Mouse (Mus musculus): ENCODE measurements around the gene Olfr799. TPM values are rescaled to one million over a fixed set of nuclear protein-coding genes. Genes with fewer than 3 reads are reported as not detected.

Olfr799 gene
- not detected in 2 replicates for polyA plus RNA-seq (2015; fragmentation: Nextera tagmentation; extraction: Ambion mirVana)

DNA sequence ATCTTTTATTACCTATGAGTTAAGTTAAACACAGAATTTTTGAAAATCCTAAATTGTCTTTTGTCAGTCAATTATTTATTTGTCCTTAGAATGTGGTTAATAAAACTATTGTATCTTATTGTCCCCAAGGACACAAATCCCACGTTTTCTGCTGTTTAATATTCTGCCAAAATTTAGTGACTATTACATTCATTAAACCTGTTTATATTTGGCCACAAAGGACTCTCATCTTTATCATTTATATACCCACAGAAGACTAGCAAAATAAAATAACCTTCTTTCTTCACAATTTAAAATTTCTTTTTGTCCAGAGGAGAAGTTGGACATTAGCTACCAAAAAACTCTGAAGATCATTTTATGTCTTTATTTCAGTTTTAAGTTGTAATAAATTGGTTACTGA, at the start of gene Olfr799:
Olfr799 (plus strand) TSS at position 301 of the 400 bp plus-strand sequence.
- ATAC-seq (ENCODE audit: borderline replicate concordance, extremely low read depth, low FRiP score, low TSS enrichment), result no peak
- Histone ChIP-seq H3K4me3 (no peak within 1 kb of the TSS), H3K9ac (no peak within 1 kb of the TSS), H3K4me2 (no peak within 1 kb of the TSS), H3K27ac (no peak within 1 kb of the TSS), H3K4me1 (no peaks in the 10 kb centered on the region), H3K36me3 (no peaks in the 10 kb centered on the region), H3K27me3 (no peaks in the 10 kb centered on the region), H3K9me3 (no peaks in the 10 kb centered on the region)
- 15% methylated on average over 1 of the region's 1 CpGs for WGBS

DNA sequence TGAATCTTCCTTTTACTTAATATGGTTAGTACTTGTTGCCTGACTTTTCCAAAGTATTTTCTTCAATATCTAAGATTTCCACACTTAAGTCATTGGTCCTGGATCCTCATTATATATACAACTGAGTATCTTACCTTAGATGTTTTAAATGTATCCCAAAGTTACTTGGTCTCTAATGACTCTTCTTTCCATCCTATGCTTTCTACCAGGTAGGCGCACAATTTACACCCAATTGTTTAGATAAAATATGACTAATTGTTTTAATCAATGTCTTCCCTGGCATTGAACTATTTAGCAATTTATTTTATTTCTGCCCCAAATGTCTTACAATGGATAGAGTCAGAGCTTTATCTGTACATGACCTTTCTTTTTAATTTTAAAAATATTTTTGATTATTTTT, 24.8 kb upstream of the Olfr799 start, which contains the start of gene Olfr796:
Olfr796 (minus strand) TSS at position 101 of the 400 bp plus-strand sequence.
- Histone ChIP-seq H3K27ac (no peak within 1 kb of the TSS), H3K4me3 (no peak within 1 kb of the TSS), H3K36me3 (no peaks in the 10 kb centered on the region), H3K9ac (no peak within 1 kb of the TSS), H3K4me2 (no peak within 1 kb of the TSS), H3K27me3 (no peaks in the 10 kb centered on the region), H3K4me1 (no peaks in the 10 kb centered on the region), H3K9me3 (no peaks in the 10 kb centered on the region)
- 91% methylated on average over 1 of the region's 1 CpGs for WGBS
- ATAC-seq (ENCODE audit: borderline replicate concordance, extremely low read depth, low FRiP score, low TSS enrichment), result no peak

DNA sequence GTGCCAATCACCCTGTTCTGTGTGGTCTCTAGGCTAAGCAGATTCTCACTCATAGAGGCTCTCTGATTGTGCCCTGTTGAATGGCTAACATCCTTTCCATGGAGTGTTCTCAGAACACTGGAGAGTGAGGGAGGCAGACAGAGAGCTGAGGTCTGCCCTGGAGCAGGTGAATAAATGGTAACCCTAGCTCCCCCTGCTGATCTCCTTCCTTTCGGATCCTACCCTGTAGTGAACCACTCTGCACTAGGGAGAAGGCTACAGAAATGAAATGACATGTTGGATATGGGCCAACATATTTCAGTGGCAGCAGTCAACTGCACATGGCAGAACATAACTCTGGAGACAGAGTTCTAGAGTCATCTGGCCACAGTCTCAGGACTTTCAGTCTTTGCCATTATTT, 15.6 kb upstream of the Olfr799 start:
- no peaks in the 10 kb centered on the region for H3K36me3 ChIP-seq
- H3K27ac ChIP-seq, result no peak overlapping the region
- no peak overlapping the region for H3K4me3 ChIP-seq
- H3K4me1 ChIP-seq, result no peaks in the 10 kb centered on the region
- 15% methylated on average over 1 of the region's 1 CpGs for WGBS
- no peaks in the 10 kb centered on the region for H3K27me3 ChIP-seq
- no peak for ATAC-seq (ENCODE audit: borderline replicate concordance, extremely low read depth, low FRiP score, low TSS enrichment)
- no peak overlapping the region for H3K9ac ChIP-seq
- H3K4me2 ChIP-seq, result no peak overlapping the region
- no peaks in the 10 kb centered on the region for H3K9me3 ChIP-seq

DNA sequence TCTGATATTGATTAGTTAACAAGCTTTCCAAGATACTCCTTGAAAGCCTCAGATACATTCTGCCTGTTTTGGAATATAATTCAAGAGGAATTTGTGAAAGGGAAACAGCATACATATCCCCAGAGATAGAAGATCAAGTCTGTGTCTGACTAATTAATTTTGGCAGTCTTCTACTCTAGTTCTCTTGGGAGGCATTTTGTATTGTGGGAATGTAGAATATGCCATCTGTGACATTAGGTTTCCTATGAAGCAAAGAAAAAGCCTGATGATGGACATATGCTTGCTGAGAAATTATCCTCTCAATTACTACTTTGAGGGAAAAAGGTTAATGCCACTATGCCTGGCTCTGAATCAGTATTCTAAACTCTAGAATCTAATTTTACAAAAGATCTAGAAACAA, 14.0 kb upstream of the Olfr799 start:
- ATAC-seq (ENCODE audit: borderline replicate concordance, extremely low read depth, low FRiP score, low TSS enrichment), result no peak
- H3K27ac ChIP-seq, result no peak overlapping the region
- no peaks in the 10 kb centered on the region for H3K4me1 ChIP-seq

DNA sequence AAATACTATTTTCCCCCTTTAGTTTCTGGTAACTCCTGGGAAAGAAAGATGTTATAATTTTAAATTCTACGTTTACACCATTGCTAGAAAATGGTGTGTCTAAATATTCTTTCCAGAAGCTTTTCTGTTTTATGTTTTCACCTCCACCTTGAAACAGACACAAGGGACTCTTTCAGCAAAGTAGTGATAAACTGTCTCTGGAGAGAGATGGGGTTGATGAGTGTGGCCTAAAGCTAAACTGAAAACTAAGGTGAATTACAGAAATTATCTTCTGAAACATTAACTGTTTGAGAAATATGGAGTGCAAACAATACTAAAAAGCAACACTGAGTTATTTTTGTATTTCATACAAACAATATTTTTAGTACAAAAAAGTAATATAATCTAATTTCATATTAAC, 9.4 kb upstream of the Olfr799 start, which contains the start of gene Olfr798:
Olfr798 (minus strand) TSS at position 101 of the 400 bp plus-strand sequence.
- 73% methylated on average over 1 of the region's 1 CpGs for WGBS
- no peak for ATAC-seq (ENCODE audit: borderline replicate concordance, extremely low read depth, low FRiP score, low TSS enrichment)
- no peak within 1 kb of the TSS for H3K9ac ChIP-seq

More for the DNA sequence above, 14.0 kb upstream of the Olfr799 start:
- Histone ChIP-seq H3K27me3 (no peaks in the 10 kb centered on the region), H3K4me2 (no peak overlapping the region), H3K9me3 (no peaks in the 10 kb centered on the region), H3K36me3 (no peaks in the 10 kb centered on the region), H3K4me3 (no peak overlapping the region), H3K9ac (no peak overlapping the region)

DNA sequence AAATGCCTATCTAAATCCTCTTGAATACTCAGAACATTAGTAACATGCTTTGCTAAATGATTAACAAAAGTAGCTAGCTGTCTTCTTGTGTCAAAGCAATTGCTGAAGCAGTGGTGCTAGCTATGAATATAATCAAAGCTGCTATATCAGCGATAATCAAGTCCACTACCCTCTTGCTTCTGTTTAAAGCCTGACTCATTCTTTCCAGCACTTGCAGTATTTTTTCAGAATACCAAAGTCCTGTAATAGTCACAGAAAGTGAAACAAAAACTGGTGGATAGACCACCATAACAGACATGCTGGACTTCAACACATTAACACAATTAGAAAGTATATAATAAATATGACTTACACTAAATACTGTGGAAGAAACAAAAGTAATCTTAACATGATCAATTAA, 14.5 kb downstream of the Olfr799 start:
- no peak overlapping the region for H3K4me3 ChIP-seq
- ATAC-seq (ENCODE audit: borderline replicate concordance, extremely low read depth, low FRiP score, low TSS enrichment), result no peak
- no peaks in the 10 kb centered on the region for H3K36me3 ChIP-seq
- 80% methylated on average over 1 of the region's 1 CpGs for WGBS
- H3K9me3 ChIP-seq, result no peaks in the 10 kb centered on the region
- H3K27me3 ChIP-seq, result no peaks in the 10 kb centered on the region
- H3K4me1 ChIP-seq, result no peaks in the 10 kb centered on the region
- H3K9ac ChIP-seq, result no peak overlapping the region
- H3K27ac ChIP-seq, result no peak overlapping the region
- no peak overlapping the region for H3K4me2 ChIP-seq

More for the DNA sequence above, 9.4 kb upstream of the Olfr799 start, which contains the start of gene Olfr798:
- Histone ChIP-seq H3K4me1 (no peaks in the 10 kb centered on the region), H3K4me2 (no peak within 1 kb of the TSS), H3K27me3 (no peaks in the 10 kb centered on the region), H3K9me3 (no peaks in the 10 kb centered on the region), H3K27ac (no peak within 1 kb of the TSS), H3K36me3 (no peaks in the 10 kb centered on the region), H3K4me3 (no peak within 1 kb of the TSS)

DNA sequence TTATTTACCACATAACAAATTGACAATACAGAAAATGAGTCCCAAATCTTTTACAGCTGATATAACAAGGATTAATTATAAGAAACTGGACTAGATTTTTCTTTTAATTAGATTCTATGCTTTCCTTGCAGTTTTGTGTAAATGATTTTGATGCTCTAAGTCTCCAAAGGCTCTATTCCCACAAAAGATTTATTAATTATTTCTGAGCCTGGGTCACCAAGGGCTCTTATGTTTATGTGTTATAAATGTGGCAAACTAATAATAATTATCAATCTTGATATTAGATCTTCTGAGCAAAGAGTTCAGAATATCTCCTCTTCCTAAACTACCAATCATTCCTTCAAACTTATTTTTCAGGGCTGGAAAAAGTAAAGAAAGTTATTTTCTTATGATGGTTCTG, 20.1 kb downstream of the Olfr799 start, which contains the start of gene Olfr800:
Olfr800 (plus strand) TSS at position 301 of the 400 bp plus-strand sequence.
- no peak within 1 kb of the TSS for H3K27ac ChIP-seq
- no peak within 1 kb of the TSS for H3K4me3 ChIP-seq
- no peak within 1 kb of the TSS for H3K9ac ChIP-seq
- no peaks in the 10 kb centered on the region for H3K9me3 ChIP-seq
- no peak within 1 kb of the TSS for H3K4me2 ChIP-seq
- H3K27me3 ChIP-seq, result no peaks in the 10 kb centered on the region
- no peak for ATAC-seq (ENCODE audit: borderline replicate concordance, extremely low read depth, low FRiP score, low TSS enrichment)
- H3K36me3 ChIP-seq, result no peaks in the 10 kb centered on the region
- H3K4me1 ChIP-seq, result no peaks in the 10 kb centered on the region

DNA sequence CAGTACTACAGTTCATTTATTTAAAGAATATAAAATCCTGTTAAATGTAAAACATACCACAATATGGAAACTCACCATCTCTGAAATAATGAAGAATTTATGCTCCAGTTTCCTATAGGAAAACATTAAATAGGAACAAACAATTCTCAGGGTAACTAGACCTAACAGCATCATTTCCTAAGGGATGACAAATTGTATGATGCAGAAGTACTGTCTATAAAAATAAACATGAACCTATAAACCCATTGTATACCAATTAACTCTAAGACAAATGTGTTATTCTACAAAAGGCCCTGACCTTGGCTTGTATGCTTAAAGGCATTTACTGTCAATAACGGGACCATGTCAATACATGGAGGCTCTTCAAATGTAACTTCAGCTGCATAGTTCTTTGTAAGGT, 36.5 kb downstream of the Olfr799 start, which contains the start of gene Olfr801:
Olfr801 (minus strand) TSS at position 101 of the 400 bp plus-strand sequence.
- no peak for ATAC-seq (ENCODE audit: borderline replicate concordance, extremely low read depth, low FRiP score, low TSS enrichment)
- Histone ChIP-seq H3K4me3 (no peak within 1 kb of the TSS), H3K36me3 (no peaks in the 10 kb centered on the region), H3K27me3 (no peaks in the 10 kb centered on the region), H3K27ac (no peak within 1 kb of the TSS), H3K4me1 (no peaks in the 10 kb centered on the region), H3K9ac (no peak within 1 kb of the TSS), H3K9me3 (no peaks in the 10 kb centered on the region), H3K4me2 (no peak within 1 kb of the TSS)
- WGBS, result 42% methylated on average over 1 of the region's 1 CpGs

DNA sequence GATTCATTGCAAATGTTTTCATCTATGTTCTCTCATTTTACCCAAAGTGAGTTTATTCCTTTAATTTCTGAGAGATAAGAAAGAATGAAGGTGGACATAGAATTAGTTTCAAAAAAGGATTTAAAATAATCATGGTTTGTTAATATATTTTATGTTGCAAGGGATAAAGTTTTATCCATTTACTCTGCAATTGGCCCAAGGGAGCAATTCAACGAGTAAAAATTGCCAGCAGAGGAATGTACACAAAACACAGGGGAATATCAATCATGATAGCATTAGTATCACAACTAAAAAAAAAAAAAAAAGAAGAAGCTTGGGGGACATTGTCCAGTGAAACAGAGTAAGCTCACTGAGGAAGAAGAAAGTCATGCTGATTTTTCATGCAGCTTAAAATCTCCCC, 50.8 kb downstream of the Olfr799 start, which contains the start of gene Olfr802:
Olfr802 (minus strand) TSS at position 101 of the 400 bp plus-strand sequence.
- no peaks in the 10 kb centered on the region for H3K9me3 ChIP-seq

DNA sequence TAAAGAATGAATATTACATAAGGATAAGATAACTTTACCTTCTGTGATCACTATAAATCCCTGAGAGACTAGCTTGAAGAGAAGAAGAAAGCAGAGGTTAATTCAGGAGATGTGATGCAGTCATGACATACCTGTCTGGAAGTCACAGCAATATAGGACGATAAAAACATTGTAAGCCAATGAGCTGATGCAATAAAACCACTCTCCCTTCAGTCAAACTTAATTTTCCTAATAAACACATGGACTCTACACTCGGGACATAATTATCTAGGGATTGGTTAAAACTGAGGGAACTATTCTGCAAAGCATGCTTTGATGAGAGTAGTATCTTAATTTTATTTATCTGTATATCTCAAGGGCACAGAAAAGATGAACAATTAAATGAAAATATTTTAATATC, 56.9 kb downstream of the Olfr799 start, which contains the start of gene Olfr803:
Olfr803 (minus strand) TSS at position 101 of the 400 bp plus-strand sequence.
- ATAC-seq (ENCODE audit: borderline replicate concordance, extremely low read depth, low FRiP score, low TSS enrichment), result no peak
- H3K27ac ChIP-seq, result no peak within 1 kb of the TSS
- H3K4me3 ChIP-seq, result no peak within 1 kb of the TSS
- H3K9ac ChIP-seq, result no peak within 1 kb of the TSS
- H3K9me3 ChIP-seq, result no peaks in the 10 kb centered on the region
- WGBS, result 71% methylated on average over 2 of the region's 2 CpGs
- no peaks in the 10 kb centered on the region for H3K36me3 ChIP-seq
- H3K27me3 ChIP-seq, result no peaks in the 10 kb centered on the region
- H3K4me2 ChIP-seq, result no peak within 1 kb of the TSS
- no peaks in the 10 kb centered on the region for H3K4me1 ChIP-seq

More for the DNA sequence above, 50.8 kb downstream of the Olfr799 start, which contains the start of gene Olfr802:
- no peak within 1 kb of the TSS for H3K9ac ChIP-seq
- ATAC-seq (ENCODE audit: borderline replicate concordance, extremely low read depth, low FRiP score, low TSS enrichment), result no peak
- no peaks in the 10 kb centered on the region for H3K4me1 ChIP-seq
- no peak within 1 kb of the TSS for H3K4me3 ChIP-seq
- no peaks in the 10 kb centered on the region for H3K27me3 ChIP-seq
- H3K36me3 ChIP-seq, result no peaks in the 10 kb centered on the region
- 39% methylated on average over 1 of the region's 1 CpGs for WGBS
- no peak within 1 kb of the TSS for H3K27ac ChIP-seq
- H3K4me2 ChIP-seq, result no peak within 1 kb of the TSS
